Mouse (Mus musculus): ENCODE results near the gene Srek1. TPM values are rescaled to one million over a fixed set of nuclear protein-coding genes. Genes with fewer than 3 reads are reported as not detected.

Srek1 gene
- total and polyA plus RNA-seq, 3 experiments = 38.9 to 93.3 (median 45.6) TPM

DNA sequence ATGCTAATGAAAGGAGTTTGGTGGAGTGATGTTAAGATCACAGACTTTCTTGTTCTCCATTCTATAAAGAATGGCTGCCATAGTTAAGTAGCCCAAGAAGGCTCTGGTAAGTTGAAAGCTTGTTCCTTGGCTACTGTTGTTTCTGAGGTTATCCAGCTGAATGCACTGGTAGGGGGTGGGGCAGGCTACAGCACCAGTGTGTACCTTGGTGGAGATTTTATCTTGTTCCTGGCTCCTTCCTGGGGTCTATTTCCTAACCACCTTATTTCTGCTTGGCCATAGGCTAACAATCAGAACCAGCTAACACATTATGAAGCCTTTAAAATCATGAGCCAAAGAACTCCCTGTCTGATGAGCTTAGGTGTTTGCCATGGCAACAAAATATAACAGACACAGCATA is 3.6 kb downstream of the Srek1 start:
- H3K79me2 ChIP-seq (replicated peaks; ENCODE audit: control insufficient read depth, extremely low read depth, insufficient read depth, poor library complexity, severe bottlenecking) = peaks cover 43% of the 10 kb centered on the region

DNA sequence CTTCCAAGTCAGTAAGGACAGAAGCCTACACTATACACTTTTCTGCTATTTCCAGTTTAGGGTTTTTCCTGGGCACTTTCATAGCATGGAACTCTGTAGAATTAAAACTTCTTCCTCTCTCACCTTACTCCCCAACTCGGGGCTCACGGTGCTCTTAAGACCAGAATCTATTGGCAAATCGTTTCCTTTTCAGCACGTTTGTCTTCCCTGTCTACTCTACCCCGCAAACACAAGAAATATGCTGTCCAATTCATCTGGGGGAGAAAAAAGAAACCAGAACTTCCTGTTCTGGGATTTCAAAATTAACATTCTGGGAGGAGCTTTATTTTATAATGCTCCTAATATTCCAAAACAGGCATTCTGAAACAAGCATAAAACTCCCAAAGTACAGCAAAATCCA is 6.5 kb downstream of the Srek1 start:
- H3K4me3 ChIP-seq (replicated peaks in 1 of 3; ENCODE audit: low read depth in 2 of 3, low read length in 2 of 3, poor library complexity in 1 of 3) = no peak overlapping the region
- TF ChIP-seq E2F4 (IDR thresholded peaks at IDR 0.05; ENCODE audit: insufficient replicate concordance, low read depth, low read length) (no peak), MYC (IDR thresholded peaks at IDR 0.05; ENCODE audit: low read depth, low read length) (no peak)
- no peak overlapping the region for H3K27ac ChIP-seq (ENCODE audit: insufficient read depth, low read depth)
- no peaks in the 10 kb centered on the region for H3K9me3 ChIP-seq (replicated peaks; ENCODE audit: low read length)
- peaks cover 37% of the 10 kb centered on the region for H3K79me2 ChIP-seq (replicated peaks; ENCODE audit: control insufficient read depth, extremely low read depth, insufficient read depth, poor library complexity, severe bottlenecking)
- H3K9ac ChIP-seq (ENCODE audit: insufficient read depth, low read depth) = no peak overlapping the region
- no peak overlapping the region for H3K4me2 ChIP-seq (ENCODE audit: insufficient read depth, low read depth, poor library complexity, severe bottlenecking)
- in situ Hi-C loops (cut with MboI; ENCODE audit: low pct_ligation_motif_present, low pct_unique_long_range_greater_than_20kb, low sequenced_read_pairs) = loop anchor here (25.0 kb wide), 1 partner anchor 319 kb away; no protein-coding TSS in a partner anchor
- dilution Hi-C loops (cut with MboI; ENCODE audit: extremely low pct_ligation_motif_present, extremely low pct_unique_long_range_greater_than_20kb, low sequenced_read_pairs) = no loop called here
- H3K36me3 ChIP-seq (replicated peaks in 1 of 2; ENCODE audit: control insufficient read depth in 1 of 2, insufficient read depth in 1 of 2, low read length in 1 of 2) = peaks cover 18 to 50% of the 10 kb centered on the region in 2 experiments
- H3K4me1 ChIP-seq (ENCODE audit: control insufficient read depth in 1 of 2, insufficient read depth in 2 of 2) = peaks cover 3 to 36% of the 10 kb centered on the region in 2 experiments; a peak in 3 of 4 replicates
- H3K27me3 ChIP-seq (replicated peaks) = no peaks in the 10 kb centered on the region
- no peak for DNase-seq (ENCODE audit: extremely low read depth)

More for the DNA sequence above, 3.6 kb downstream of the Srek1 start:
- H3K9ac ChIP-seq (ENCODE audit: insufficient read depth, low read depth) = no peak overlapping the region
- peaks cover 3 to 36% of the 10 kb centered on the region in 2 experiments; a peak in 3 of 4 replicates for H3K4me1 ChIP-seq (ENCODE audit: control insufficient read depth in 1 of 2, insufficient read depth in 2 of 2)
- dilution Hi-C loops (cut with MboI; ENCODE audit: extremely low pct_ligation_motif_present, extremely low pct_unique_long_range_greater_than_20kb, low sequenced_read_pairs) = no loop called here
- no peak overlapping the region for H3K4me3 ChIP-seq (replicated peaks in 1 of 3; ENCODE audit: low read depth in 2 of 3, low read length in 2 of 3, poor library complexity in 1 of 3)
- no peak for TF ChIP-seq SIN3A (IDR thresholded peaks at IDR 0.05; ENCODE audit: low read length)
- TF ChIP-seq JUND (conservative IDR thresholded peaks at IDR 0.05; ENCODE audit: low read depth, low read length) = no peak
- no peak for TF ChIP-seq CHD1 (IDR thresholded peaks at IDR 0.05; ENCODE audit: low read depth, low read length)
- no peak for TF ChIP-seq ETS1 (conservative IDR thresholded peaks at IDR 0.05; ENCODE audit: low read depth, low read length)
- no peak for TF ChIP-seq MEF2A (IDR thresholded peaks at IDR 0.05; ENCODE audit: borderline replicate concordance, low read depth, low read length)
- no peak for TF ChIP-seq UBTF (IDR thresholded peaks at IDR 0.05; ENCODE audit: low read depth, low read length)
- no peak for TF ChIP-seq TBP (conservative IDR thresholded peaks at IDR 0.05; ENCODE audit: low read depth, low read length)
- TF ChIP-seq CTCF (conservative IDR thresholded peaks at IDR 0.05 in 1 of 2, IDR thresholded peaks at IDR 0.05 in 1 of 2; ENCODE audit: low read depth in 2 of 2, low read length in 2 of 2) = no peak
- TF ChIP-seq SMC3 (IDR thresholded peaks at IDR 0.05; ENCODE audit: low read depth, low read length) = no peak
- TF ChIP-seq POLR2A (IDR thresholded peaks at IDR 0.05; ENCODE audit: low read depth, low read length) = no peak
- TF ChIP-seq MXI1 (IDR thresholded peaks at IDR 0.05; ENCODE audit: low read depth, low read length) = no peak
- DNase-seq (ENCODE audit: extremely low read depth) = no peak
- H3K27me3 ChIP-seq (replicated peaks) = no peaks in the 10 kb centered on the region
- no peaks in the 10 kb centered on the region for H3K9me3 ChIP-seq (replicated peaks; ENCODE audit: low read length)
- no peak overlapping the region for H3K27ac ChIP-seq (ENCODE audit: insufficient read depth, low read depth)
- in situ Hi-C loops (cut with MboI; ENCODE audit: low pct_ligation_motif_present, low pct_unique_long_range_greater_than_20kb, low sequenced_read_pairs) = loop anchor here (25.0 kb wide), 1 partner anchor 316 kb away; no protein-coding TSS in a partner anchor
- H3K4me2 ChIP-seq (ENCODE audit: insufficient read depth, low read depth, poor library complexity, severe bottlenecking) = peak overlapping the region; percentile 7; the same call in 1 of the 2 replicates
- peaks cover 10 to 31% of the 10 kb centered on the region in 2 experiments for H3K36me3 ChIP-seq (replicated peaks in 1 of 2; ENCODE audit: control insufficient read depth in 1 of 2, insufficient read depth in 1 of 2, low read length in 1 of 2)

DNA sequence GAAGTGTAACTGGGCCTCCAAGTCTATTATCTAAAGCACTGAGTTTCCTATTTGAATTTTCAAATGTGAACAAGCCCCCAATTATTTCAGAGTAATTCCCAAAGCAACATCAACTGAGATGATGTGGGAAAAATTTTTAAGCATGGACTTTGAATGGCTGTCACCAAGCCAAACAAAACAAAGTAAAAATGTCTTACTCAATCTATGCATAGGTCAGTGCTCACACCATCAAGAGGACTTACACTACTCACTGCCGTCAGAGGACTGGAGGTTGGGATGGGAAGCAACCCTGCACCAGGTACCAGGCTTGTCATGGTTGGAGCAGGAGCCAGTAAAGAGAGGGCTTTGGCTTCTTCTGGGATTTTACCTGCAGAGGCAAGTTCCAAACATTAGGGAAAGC is 10.8 kb downstream of the Srek1 start:
- Histone ChIP-seq H3K9me3 (replicated peaks; ENCODE audit: low read length) (no peaks in the 10 kb centered on the region), H3K27me3 (replicated peaks) (no peaks in the 10 kb centered on the region), H3K4me2 (ENCODE audit: insufficient read depth, low read depth, poor library complexity, severe bottlenecking) (no peak overlapping the region), H3K79me2 (replicated peaks; ENCODE audit: control insufficient read depth, extremely low read depth, insufficient read depth, poor library complexity, severe bottlenecking) (peaks cover 15% of the 10 kb centered on the region), H3K9ac (ENCODE audit: insufficient read depth, low read depth) (no peak overlapping the region), H3K36me3 (replicated peaks in 1 of 2; ENCODE audit: control insufficient read depth in 1 of 2, insufficient read depth in 1 of 2, low read length in 1 of 2) (peaks cover 41 to 82% of the 10 kb centered on the region in 2 experiments), H3K4me3 (replicated peaks in 1 of 3; ENCODE audit: low read depth in 2 of 3, low read length in 2 of 3, poor library complexity in 1 of 3) (no peak overlapping the region), H3K27ac (ENCODE audit: insufficient read depth, low read depth) (no peak overlapping the region), H3K4me1 (ENCODE audit: control insufficient read depth in 1 of 2, insufficient read depth in 2 of 2) (peaks cover 0 to 6% of the 10 kb centered on the region in 2 experiments; a peak in 2 of 4 replicates)
- TF ChIP-seq EP300 (IDR thresholded peaks at IDR 0.05; ENCODE audit: low read length) = no peak
- no peak for TF ChIP-seq JUN (IDR thresholded peaks at IDR 0.05; ENCODE audit: insufficient read depth, low read depth, low read length)
- no peak for TF ChIP-seq HCFC1 (IDR thresholded peaks at IDR 0.05; ENCODE audit: low read depth, low read length)
- TF ChIP-seq CHD1 (IDR thresholded peaks at IDR 0.05; ENCODE audit: low read depth, low read length) = no peak
- TF ChIP-seq TBP (conservative IDR thresholded peaks at IDR 0.05; ENCODE audit: low read depth, low read length) = no peak
- no peak for TF ChIP-seq UBTF (IDR thresholded peaks at IDR 0.05; ENCODE audit: low read depth, low read length)
- no peak for TF ChIP-seq IRF4 (IDR thresholded peaks at IDR 0.05; ENCODE audit: low read depth, low read length)
- no peak for TF ChIP-seq CTCF (conservative IDR thresholded peaks at IDR 0.05 in 1 of 2, IDR thresholded peaks at IDR 0.05 in 1 of 2; ENCODE audit: low read depth in 2 of 2, low read length in 2 of 2)
- TF ChIP-seq ZC3H11A (IDR thresholded peaks at IDR 0.05; ENCODE audit: low read depth, low read length) = no peak
- TF ChIP-seq MEF2A (IDR thresholded peaks at IDR 0.05; ENCODE audit: borderline replicate concordance, low read depth, low read length) = no peak
- TF ChIP-seq ZKSCAN1 (IDR thresholded peaks at IDR 0.05; ENCODE audit: borderline replicate concordance, low read depth, low read length) = no peak
- TF ChIP-seq TCF12 (IDR thresholded peaks at IDR 0.05; ENCODE audit: low read depth, low read length) = no peak
- TF ChIP-seq PAX5 (IDR thresholded peaks at IDR 0.05; ENCODE audit: low read length) = no peak
- no peak for TF ChIP-seq ZNF384 (IDR thresholded peaks at IDR 0.05; ENCODE audit: low read depth, low read length)
- TF ChIP-seq SMC3 (IDR thresholded peaks at IDR 0.05; ENCODE audit: low read depth, low read length) = no peak
- DNase-seq (ENCODE audit: extremely low read depth) = no peak
- dilution Hi-C loops (cut with MboI; ENCODE audit: extremely low pct_ligation_motif_present, extremely low pct_unique_long_range_greater_than_20kb, low sequenced_read_pairs) = no loop called here
- in situ Hi-C loops (cut with MboI; ENCODE audit: low pct_ligation_motif_present, low pct_unique_long_range_greater_than_20kb, low sequenced_read_pairs) = loop anchor here (25.0 kb wide), 1 partner anchor 324 kb away; no protein-coding TSS in a partner anchor

Measured in CH12.LX (cell line).